Mouse (Mus musculus) ES-E14 (cell line): ENCODE results near the gene S100a13.

ENCODE experiments used
- CHD2 ChIP-seq: IDR thresholded peaks from 2 replicates; pipeline ENCODE4 v1.6.1; 2014; ENCODE audit warnings: mild to moderate bottlenecking, low read depth, low read length, inconsistent platforms
- MAFK ChIP-seq: IDR thresholded peaks from 2 replicates; pipeline ENCODE4 v1.6.1; 2014; ENCODE audit warnings: mild to moderate bottlenecking, low read depth, low read length, inconsistent platforms; ENCODE audit not compliant: insufficient read depth
- ZC3H11A ChIP-seq: IDR thresholded peaks from 2 replicates; pipeline ENCODE4 v1.6.1; 2012; ENCODE audit warnings: low read depth, mild to moderate bottlenecking, inconsistent platforms, low read length, borderline replicate concordance

GRCm38 (mm10) chr3:90549676-90550420, 35.6 kb downstream of the S100a13 start:
- no peak for TF ChIP-seq MAFK
- TF ChIP-seq CHD2: no peak
- no peak for TF ChIP-seq ZC3H11A
